Mouse (Mus musculus) limb, embryonic 10.5 days (tissue): ENCODE results near the gene Pebp1. TPM values are rescaled to one million over a fixed set of nuclear protein-coding genes. Genes with fewer than 3 reads are reported as not detected.

Experiments
- DNase-seq: peaks from one replicate; pipeline ENCODE4 v3.0.0-alpha.2; 2017; ENCODE audit warnings: low spot score
- H3K27ac ChIP-seq: fragments of 300-500 bp; sonication (generic); 2 replicates; pipeline ENCODE4 v1.5.1; 2016; ENCODE audit warnings: mild to moderate bottlenecking
- H3K27me3 ChIP-seq: fragments of 300-500 bp; sonication (generic); 2 replicates; pipeline ENCODE4 v1.6.1; 2016; ENCODE audit warnings: low read depth, mild to moderate bottlenecking; ENCODE audit not compliant: poor library complexity, severe bottlenecking
- H3K36me3 ChIP-seq: fragments of 300-500 bp; sonication (generic); 2 replicates; pipeline ENCODE4 v1.6.1; 2016; ENCODE audit warnings: mild to moderate bottlenecking, moderate library complexity
- H3K4me1 ChIP-seq: fragments of 300-500 bp; sonication (generic); 2 replicates; pipeline ENCODE4 v1.6.1; 2016
- H3K4me3 ChIP-seq: fragments of 300-500 bp; sonication (generic); 2 replicates; pipeline ENCODE4 v1.5.1; 2016; ENCODE audit warnings: mild to moderate bottlenecking, moderate library complexity
- H3K9me3 ChIP-seq: fragments of 300-500 bp; sonication (generic); replicated peaks from 2 replicates; pipeline ENCODE4 v1.6.1; 2016; ENCODE audit warnings: mild to moderate bottlenecking
- WGBS: fragments of 180-500 bp; shearing (Covaris S2); methylation state at CpG from one replicate; pipeline ENCODE4 v1.1.7; 2016; 5-methylcytosine and 5-hydroxymethylcytosine counted together
- polyA plus RNA-seq: library from polyadenylated mRNA; unstranded; fragments of >200 nt; fragmentation: Nextera tagmentation; extraction: Ambion mirVana; gene quantifications from 2 replicates; pipeline ENCODE4 v1.2.1, GENCODE M21; 2016

Gene Pebp1
- polyA plus RNA-seq, 1 experiment from 2014 or later: 922 TPM

DNA sequence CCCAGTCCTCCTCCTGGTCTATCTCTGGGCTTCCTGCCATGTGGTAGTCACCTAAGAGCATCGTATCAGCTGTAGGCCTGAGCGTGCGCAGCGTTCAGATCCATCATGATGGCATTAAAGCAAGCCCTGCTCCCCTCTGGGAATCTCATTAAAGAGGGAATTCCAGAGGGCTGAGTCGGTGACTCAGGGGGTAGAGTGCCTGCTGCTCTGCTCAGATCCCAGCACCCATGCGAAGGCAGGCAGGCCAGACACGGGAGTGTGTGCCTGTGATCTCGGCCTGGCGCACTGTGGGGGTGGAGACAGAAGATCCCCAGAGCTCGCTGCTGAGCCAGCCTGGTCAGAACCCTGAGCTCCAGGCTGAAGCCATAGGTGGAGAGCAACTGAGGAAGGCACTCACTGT lies 39.1 kb downstream of the Pebp1 start:
- Histone ChIP-seq H3K9me3 (no peaks in the 10 kb centered on the region), H3K36me3 (no peaks in the 10 kb centered on the region), H3K27me3 (peaks cover 3% of the 10 kb centered on the region), H3K4me1 (peaks cover 15% of the 10 kb centered on the region), H3K27ac (no peak overlapping the region), H3K4me3 (no peak overlapping the region)
- WGBS: 19% methylated on average over 10 of the region's 10 CpGs
- no peak for DNase-seq

DNA sequence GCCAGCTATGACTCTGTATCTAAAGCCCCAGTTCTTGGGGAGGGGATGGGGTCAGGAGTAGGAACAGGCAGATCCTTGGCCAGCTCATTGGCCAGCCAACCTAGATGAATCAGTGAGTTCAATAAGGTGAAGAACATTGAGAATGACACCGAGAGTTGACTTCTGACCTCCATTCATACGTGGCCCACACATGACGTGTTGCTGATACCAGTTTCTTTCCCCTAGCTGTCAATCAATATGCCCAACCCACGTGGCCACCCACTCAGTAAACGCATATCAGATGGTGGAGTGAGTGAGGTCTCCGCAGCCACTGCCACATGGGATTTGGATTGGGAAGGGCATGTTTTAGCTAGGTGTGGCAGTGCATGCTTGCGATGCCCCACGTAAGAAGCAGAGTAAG lies 42.3 kb downstream of the Pebp1 start:
- peaks cover 34% of the 10 kb centered on the region for H3K27me3 ChIP-seq
- H3K27ac ChIP-seq: no peak overlapping the region
- 89% methylated on average over 8 of the region's 8 CpGs for WGBS
- no peaks in the 10 kb centered on the region for H3K9me3 ChIP-seq
- no peak for DNase-seq
- no peak overlapping the region for H3K4me3 ChIP-seq
- no peaks in the 10 kb centered on the region for H3K36me3 ChIP-seq
- H3K4me1 ChIP-seq: peaks cover 24% of the 10 kb centered on the region

GRCm38 (mm10) chr5:117242671-117243478 lies 44.5 kb downstream of the Pebp1 start:
- Histone ChIP-seq H3K4me1 (peaks cover 17% of the 10 kb centered on the region), H3K4me3 (peak overlapping the region; percentile 24), H3K36me3 (no peaks in the 10 kb centered on the region), H3K27ac (no peak overlapping the region), H3K27me3 (peaks cover 35% of the 10 kb centered on the region), H3K9me3 (no peaks in the 10 kb centered on the region)
- DNase-seq: no peak
- WGBS: 26% methylated on average over 22 of the region's 22 CpGs

DNA sequence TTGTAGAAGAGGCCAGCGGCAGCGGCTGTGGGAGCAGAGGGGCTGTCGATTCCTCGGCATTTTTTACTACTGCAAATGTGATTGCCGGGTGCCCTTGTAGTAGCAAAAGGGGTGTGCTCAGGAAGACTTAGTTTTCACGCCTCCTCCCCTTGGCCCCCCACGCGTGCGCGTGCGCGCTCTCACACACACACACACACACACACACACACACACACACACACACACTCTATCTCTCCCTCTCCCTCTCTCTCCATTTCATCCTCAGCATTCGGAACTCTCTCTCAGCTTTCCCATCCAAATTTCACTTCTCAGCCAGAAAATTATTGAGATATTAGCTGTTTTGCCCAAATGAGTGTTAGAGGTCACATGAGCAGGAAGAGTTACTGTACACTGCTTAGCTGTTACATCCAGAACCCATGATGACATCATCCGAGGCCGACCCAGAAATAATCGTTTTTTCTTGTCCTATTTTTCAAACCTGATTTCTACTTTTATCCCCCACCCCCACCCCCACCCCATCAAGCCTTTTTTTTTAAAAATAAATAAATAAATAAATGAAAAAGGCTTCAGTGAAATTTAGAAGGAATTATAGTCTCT lies 45.4 kb downstream of the Pebp1 start:
- WGBS: 56% methylated on average over 16 of the region's 16 CpGs
- H3K4me1 ChIP-seq: peaks cover 17% of the 10 kb centered on the region
- no peak overlapping the region for H3K27ac ChIP-seq
- no peak overlapping the region for H3K4me3 ChIP-seq
- no peaks in the 10 kb centered on the region for H3K36me3 ChIP-seq
- H3K27me3 ChIP-seq: peaks cover 35% of the 10 kb centered on the region
- no peak for DNase-seq
- no peaks in the 10 kb centered on the region for H3K9me3 ChIP-seq

- Histone ChIP-seq H3K36me3 (no peaks in the 10 kb centered on the region), H3K4me3 (peak overlapping the region; percentile 50), H3K9me3 (no peaks in the 10 kb centered on the region), H3K27me3 (peaks cover 35% of the 10 kb centered on the region), H3K4me1 (peaks cover 17% of the 10 kb centered on the region), H3K27ac (no peak overlapping the region)
- DNase-seq: peak; percentile 55
- 3% methylated on average over 32 of the region's 32 CpGs for WGBS
Observed at GRCm38 (mm10) chr5:117240761-117241322, 46.6 kb downstream of the Pebp1 start.

GRCm38 (mm10) chr5:117240321-117240731 lies 47.1 kb downstream of the Pebp1 start:
- H3K4me1 ChIP-seq: peaks cover 17% of the 10 kb centered on the region
- peak overlapping the region; percentile 50 for H3K4me3 ChIP-seq
- H3K27me3 ChIP-seq: peaks cover 35% of the 10 kb centered on the region
- DNase-seq: no peak
- no peaks in the 10 kb centered on the region for H3K9me3 ChIP-seq
- 7% methylated on average over 12 of the region's 12 CpGs for WGBS
- no peak overlapping the region for H3K27ac ChIP-seq
- H3K36me3 ChIP-seq: no peaks in the 10 kb centered on the region

DNA sequence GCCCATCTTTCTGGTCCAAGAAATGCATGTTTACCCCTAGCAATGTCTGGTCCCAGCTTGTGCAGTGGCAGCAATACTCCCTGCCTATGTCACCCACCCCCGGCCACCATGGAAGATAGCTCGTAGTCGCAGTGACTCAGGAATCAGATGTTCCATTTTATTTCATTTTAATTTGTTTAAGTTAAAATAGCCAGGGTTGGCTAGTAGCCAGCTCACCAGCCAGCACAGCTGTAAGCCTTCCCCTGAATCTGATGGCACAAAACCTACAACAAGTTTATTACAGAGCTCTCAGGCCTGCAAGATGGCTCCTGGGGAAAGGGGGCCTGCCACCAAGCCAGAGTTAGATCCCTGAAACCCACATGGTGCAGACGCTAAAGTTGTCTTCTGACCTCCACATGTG lies 48.3 kb downstream of the Pebp1 start:
- no peak for DNase-seq
- H3K27ac ChIP-seq: no peak overlapping the region
- peaks cover 35% of the 10 kb centered on the region for H3K27me3 ChIP-seq
- H3K4me3 ChIP-seq: no peak overlapping the region
- peaks cover 17% of the 10 kb centered on the region for H3K4me1 ChIP-seq
- no peaks in the 10 kb centered on the region for H3K9me3 ChIP-seq
- H3K36me3 ChIP-seq: no peaks in the 10 kb centered on the region
- 90% methylated on average over 4 of the region's 4 CpGs for WGBS

- H3K27me3 ChIP-seq: peaks cover 14% of the 10 kb centered on the region
- no peak overlapping the region for H3K27ac ChIP-seq
- H3K36me3 ChIP-seq: no peaks in the 10 kb centered on the region
- WGBS: 82% methylated on average over 5 of the region's 5 CpGs
- H3K4me3 ChIP-seq: no peak overlapping the region
- peaks cover 10% of the 10 kb centered on the region for H3K4me1 ChIP-seq
- no peak for DNase-seq
- no peaks in the 10 kb centered on the region for H3K9me3 ChIP-seq
Observed at GRCm38 (mm10) chr5:117236540-117236939, 50.9 kb downstream of the Pebp1 start.

Other genes with a start within 250 kb of the Pebp1 start
- 76.9 and 80.9 TPM in 2 replicates for gene Suds3, start 171.5 kb downstream of the Pebp1 start, polyA plus RNA-seq
- 5.5 and 6.2 TPM in 2 replicates for gene Taok3, start 167.5 kb downstream of the Pebp1 start, polyA plus RNA-seq
- 3.1 and 4.4 TPM in 2 replicates for gene Vsig10, start 31.5 kb upstream of the Pebp1 start, polyA plus RNA-seq
- 37.2 and 41.7 TPM in 2 replicates for gene Wsb2, start 69.7 kb upstream of the Pebp1 start, polyA plus RNA-seq
- gene Rfc5, start 101.4 kb upstream of the Pebp1 start, polyA plus RNA-seq: 159 and 167 TPM in 2 replicates
- 0.01 TPM in 1 of 2 replicates, not detected in the other for gene Ksr2, start 126.4 kb upstream of the Pebp1 start, polyA plus RNA-seq